Mouse (Mus musculus) heart, postnatal 36 days (tissue): ENCODE measurements at regions not wholly inside any gene's neighbourhood (a gene's known extent, or its start where the extent isn't known, plus 50 kb on each side); places are given as distances from the start of the nearest gene placed in this dataset.

Source experiments
- DNase-seq, 2 experiments: peaks; one replicate each; pipeline ENCODE4 v3.0.0; 2021 to 2022
- intact Hi-C: fragments of 180-260 bp; cut with DNase I; formaldehyde crosslinking; loops from one replicate; pipeline ENCODE4 v1.15.1; 2025

GRCm38 (mm10) chr15:11716168-11716842 is 190.8 kb downstream of the Npr3 start:
- intact Hi-C loops, result no loop called here
- DNase-seq, result no peak

- intact Hi-C loops, result no loop called here
Measured at GRCm38 (mm10) chr15:11712481-11713274, 194.4 kb downstream of the Npr3 start.

DNA sequence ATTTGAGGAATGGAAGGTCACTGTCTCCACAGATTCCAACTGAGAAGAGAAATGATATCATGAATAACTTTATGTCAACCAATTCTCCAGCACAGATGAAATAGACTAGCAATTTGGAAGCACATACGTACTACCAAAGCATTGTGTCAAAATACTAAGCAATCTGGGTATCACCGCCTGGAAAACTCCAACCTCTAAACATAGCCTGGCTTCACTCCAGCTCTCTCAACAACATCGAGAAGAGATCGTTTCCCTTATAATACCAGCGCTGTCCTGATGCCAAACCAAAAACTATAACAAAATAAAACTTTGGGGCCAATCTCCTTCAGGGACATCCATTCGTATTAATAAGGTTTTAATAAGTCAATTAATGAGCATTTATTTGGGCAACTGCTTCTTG is 205.8 kb downstream of the Npr3 start:
- intact Hi-C loops, result no loop called here
- DNase-seq, result no peak

More at GRCm38 (mm10) chr15:11712481-11713274, 194.4 kb downstream of the Npr3 start:
- no peak for DNase-seq

- intact Hi-C loops, result no loop called here
- no peak for DNase-seq
Measured at GRCm38 (mm10) chr15:11699929-11700328, 207.2 kb downstream of the Npr3 start.

- intact Hi-C loops, result no loop called here
- DNase-seq, result no peak
Measured at GRCm38 (mm10) chr15:11697060-11697459, 210.0 kb downstream of the Npr3 start.

GRCm38 (mm10) chr15:11693772-11694270 is 213.3 kb downstream of the Npr3 start:
- intact Hi-C loops, result no loop called here
- no peak for DNase-seq

GRCm38 (mm10) chr15:11664839-11665379 is 242.2 kb downstream of the Npr3 start:
- DNase-seq, result no peak
- intact Hi-C loops, result no loop called here

- no peak for DNase-seq
- intact Hi-C loops, result no loop called here
Measured at GRCm38 (mm10) chr15:11655168-11655567, 251.9 kb downstream of the Npr3 start.

DNA sequence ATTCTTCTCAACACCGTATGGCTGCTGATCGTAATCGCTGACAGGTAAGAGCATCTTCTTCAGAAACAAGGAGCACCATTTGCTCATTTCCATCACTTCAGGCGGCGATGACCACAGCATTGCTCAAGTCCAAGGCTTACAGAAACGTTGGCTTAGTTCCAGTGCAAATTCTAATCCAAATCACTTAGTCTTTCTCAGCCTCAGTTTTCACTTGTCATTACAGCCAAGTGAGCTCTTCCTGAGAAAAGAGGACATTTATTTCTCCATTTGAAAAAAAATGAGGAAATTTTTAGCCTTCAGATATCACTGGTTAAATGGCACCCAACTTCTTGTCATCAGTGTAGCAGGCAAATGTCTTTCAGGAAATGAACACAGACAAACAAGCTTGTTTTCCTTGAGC is 246.8 kb upstream of the Tars start:
- intact Hi-C loops, result no loop called here
- DNase-seq, result no peak

DNA sequence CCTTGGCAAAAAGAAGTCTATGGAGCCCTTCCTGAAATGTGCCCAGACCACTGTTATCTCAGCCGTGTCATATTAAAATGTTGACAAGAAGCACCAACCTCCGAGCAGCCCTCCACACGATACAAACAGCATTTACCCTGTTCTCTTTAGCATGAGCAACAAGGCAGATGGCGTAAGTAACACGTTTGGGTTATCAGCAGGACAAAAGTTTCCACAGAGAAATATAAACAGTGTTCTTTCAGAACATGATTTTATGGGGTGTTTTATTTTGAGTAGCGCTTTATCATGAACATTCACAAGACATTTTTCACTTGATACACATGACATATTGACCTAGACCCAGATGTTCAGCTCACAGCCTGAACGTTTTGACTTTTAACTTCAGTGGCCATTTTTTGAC is 245.3 kb upstream of the Tars start:
- no peak for DNase-seq
- intact Hi-C loops, result no loop called here

GRCm38 (mm10) chr15:11630654-11631053 is 231.2 kb upstream of the Tars start:
- intact Hi-C loops, result no loop called here

GRCm38 (mm10) chr15:11626433-11626832 is 227.0 kb upstream of the Tars start:
- no peak for DNase-seq

More at GRCm38 (mm10) chr15:11630654-11631053, 231.2 kb upstream of the Tars start:
- DNase-seq, result no peak

GRCm38 (mm10) chr15:11612416-11612815 is 213.0 kb upstream of the Tars start:
- no peak for DNase-seq
- intact Hi-C loops, result no loop called here

More at GRCm38 (mm10) chr15:11626433-11626832, 227.0 kb upstream of the Tars start:
- intact Hi-C loops, result no loop called here

DNA sequence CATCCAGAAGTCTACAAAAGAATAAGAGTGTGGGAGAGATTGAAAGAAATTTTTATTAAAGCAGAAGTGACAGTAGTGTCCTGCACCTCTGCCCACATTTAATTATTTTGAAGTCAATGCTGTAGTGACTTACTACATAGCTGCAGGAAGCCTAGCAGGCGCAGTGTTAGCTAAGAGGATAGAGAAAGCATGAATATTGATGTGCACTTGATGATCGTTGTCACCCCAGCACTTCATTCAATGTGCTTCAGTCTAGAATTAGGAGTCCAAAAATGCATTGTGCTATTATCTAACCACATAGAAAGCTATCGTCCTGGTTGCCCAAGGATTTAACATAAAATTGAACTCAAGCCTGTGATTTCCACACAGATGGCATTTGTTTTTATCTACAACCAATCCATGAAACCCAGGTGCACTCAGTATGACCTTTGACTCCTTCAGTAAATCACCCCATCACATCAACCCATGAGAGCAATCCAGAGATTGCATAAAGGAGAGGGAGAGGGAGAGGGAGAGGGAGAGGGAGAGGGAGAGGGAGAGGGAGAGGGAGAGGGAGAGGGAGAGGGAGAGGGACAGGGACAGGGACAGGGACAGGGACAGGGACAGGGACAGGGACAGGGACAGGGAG is 210.7 kb upstream of the Tars start:
- no peak for DNase-seq
- intact Hi-C loops, result no loop called here

DNA sequence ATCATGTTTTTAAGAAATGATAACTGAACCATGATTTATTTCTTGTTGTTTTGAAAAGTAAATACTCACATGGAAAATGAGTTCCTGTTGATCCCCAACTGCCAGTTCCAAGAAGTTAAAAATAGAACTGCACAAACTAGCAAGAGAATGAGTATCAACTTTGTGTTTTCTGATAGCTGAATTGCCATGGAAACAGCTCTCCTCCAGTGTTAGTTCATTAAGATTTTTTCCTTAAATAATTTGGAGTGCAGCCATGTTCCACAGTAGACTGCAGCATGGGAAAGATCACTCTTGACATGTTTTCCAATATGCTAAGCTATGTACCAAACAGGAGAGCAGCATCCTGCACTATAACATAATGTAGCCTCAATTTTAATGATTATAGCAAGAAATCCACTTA is 208.0 kb upstream of the Tars start:
- no peak for DNase-seq
- intact Hi-C loops, result no loop called here

DNA sequence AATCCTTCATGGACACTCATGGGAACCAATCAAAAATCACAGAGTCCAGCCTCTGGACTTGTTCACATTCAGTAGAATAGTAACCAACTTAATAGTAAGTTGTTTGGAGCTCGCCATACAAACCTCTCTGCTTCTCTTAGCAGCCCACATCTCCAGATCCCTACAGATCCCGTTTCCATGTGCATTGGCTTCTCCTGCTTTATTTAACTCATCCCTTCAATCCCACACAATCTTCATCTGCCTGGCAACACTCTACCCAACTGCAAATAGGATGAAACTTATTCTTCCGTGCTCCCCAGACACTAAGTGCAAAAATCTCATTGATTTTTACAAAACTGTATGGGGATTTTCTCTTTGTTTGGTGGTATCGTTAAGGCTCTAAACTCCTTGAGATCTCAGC is 206.2 kb upstream of the Tars start:
- no peak for DNase-seq
- intact Hi-C loops, result no loop called here

DNA sequence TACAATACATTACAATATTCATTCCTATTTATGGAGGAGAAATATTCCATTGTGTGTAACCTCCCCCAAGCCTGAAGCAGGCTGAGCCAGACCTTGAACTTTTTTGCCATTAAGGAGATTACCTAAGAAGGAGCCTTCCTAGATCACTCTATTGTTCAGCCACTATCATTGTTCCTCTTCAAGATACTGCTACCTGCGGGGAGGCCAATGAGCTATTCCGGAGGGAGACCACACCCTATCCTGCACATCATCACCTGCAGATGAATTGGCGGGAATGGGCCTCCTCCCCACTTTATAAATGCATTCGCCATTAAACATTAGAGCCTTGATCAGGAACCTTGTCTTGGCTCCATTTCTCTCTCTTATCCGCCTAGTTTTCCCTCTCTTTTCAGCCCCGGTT is 197.6 kb upstream of the Tars start:
- no peak for DNase-seq
- intact Hi-C loops, result no loop called here

DNA sequence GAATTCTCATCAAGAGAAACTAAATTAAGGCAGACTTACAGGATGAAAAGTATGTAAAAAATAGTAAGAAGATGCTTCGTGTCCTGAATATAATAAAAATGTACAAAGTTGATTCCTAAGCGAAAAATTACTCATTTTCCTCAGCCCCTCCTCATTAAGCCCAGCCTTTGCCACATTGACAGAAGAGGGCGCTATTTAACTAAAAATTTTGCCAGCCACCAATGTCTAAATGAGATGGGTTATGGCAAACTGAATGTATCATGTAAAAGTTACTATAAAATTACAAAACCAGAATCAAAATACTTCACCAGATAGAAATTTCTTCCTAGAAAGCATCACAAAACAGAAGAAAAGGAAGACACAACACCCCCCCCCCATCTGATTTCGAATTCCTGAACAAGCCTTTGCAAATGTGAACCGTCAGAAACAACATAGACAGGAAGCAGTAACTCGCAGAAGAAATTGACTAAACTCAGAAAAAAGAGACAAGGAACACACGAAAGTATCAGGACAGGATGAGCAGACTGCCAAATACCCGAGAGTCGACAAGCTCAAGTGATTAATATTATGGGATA is 191.2 kb upstream of the Tars start:
- DNase-seq, result no peak
- intact Hi-C loops, result loop anchor here (1.0 to 5.0 kb wide), 3 partner anchors 162 to 376 kb away; no protein-coding TSS in a partner anchor

GRCm38 (mm10) chr15:11589795-11590194 is 190.3 kb upstream of the Tars start:
- DNase-seq, result no peak
- intact Hi-C loops, result loop anchor here (1.0 to 5.0 kb wide), 5 partner anchors 163 to 377 kb away; partner anchors contain the start of gene Npr3

- no peak for DNase-seq
- intact Hi-C loops, result loop anchor here (5.0 kb wide), 1 partner anchor 179 kb away; no protein-coding TSS in a partner anchor
Measured at GRCm38 (mm10) chr15:11586384-11586783, 186.9 kb upstream of the Tars start.

DNA sequence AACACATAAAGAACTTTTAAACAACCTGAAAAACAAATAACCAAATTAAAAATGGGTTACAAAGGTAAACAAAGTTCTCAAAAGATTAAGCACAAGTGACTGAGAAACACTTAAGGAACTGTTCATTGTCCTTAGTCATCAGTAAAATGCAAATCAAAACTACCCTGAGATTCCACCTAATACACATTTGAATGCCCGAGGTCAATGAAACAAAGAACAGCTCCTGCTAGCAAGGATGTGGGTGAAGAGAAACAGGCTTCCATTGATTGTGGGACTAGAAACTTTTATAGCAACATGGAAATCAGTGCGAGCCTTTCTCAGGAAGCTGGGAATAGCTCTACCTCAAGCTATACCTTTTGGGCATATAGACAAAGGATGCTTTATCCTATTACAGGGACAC is 184.7 kb upstream of the Tars start:
- intact Hi-C loops, result no loop called here

More for the DNA sequence above, 184.7 kb upstream of the Tars start:
- DNase-seq, result no peak
